Mouse (Mus musculus): Measurements from ENCODE around the gene Zfp536.

Gene Zfp536

GRCm38 (mm10) chr7:37464186-37464721 lies 309.2 kb downstream of the Zfp536 start:
- DNase-seq = no peak

- DNase-seq = no peak
Observed at GRCm38 (mm10) chr7:37447523-37447922, 325.9 kb downstream of the Zfp536 start.

- DNase-seq = no peak
Observed at GRCm38 (mm10) chr7:37439912-37440311, 333.5 kb downstream of the Zfp536 start.

GRCm38 (mm10) chr7:37439117-37439844 lies 334.2 kb downstream of the Zfp536 start:
- DNase-seq = no peak

GRCm38 (mm10) chr7:37437887-37438286 lies 335.6 kb downstream of the Zfp536 start:
- no peak for DNase-seq

- no peak for DNase-seq
Observed at GRCm38 (mm10) chr7:37433156-37433555, 340.3 kb downstream of the Zfp536 start.

- DNase-seq = no peak
Observed at GRCm38 (mm10) chr7:37431471-37431870, 342.0 kb downstream of the Zfp536 start.

GRCm38 (mm10) chr7:37426061-37426460 lies 347.4 kb downstream of the Zfp536 start:
- no peak for DNase-seq

- no peak for DNase-seq
Observed at GRCm38 (mm10) chr7:37422966-37423365, 350.5 kb downstream of the Zfp536 start.

Measured in kidney, postnatal 10 days (tissue).